Mouse (Mus musculus) layer of hippocampus, postnatal 10 days (tissue): ENCODE results near the gene Olfr392. TPM values are rescaled to one million over a fixed set of nuclear protein-coding genes. Genes with fewer than 3 reads are reported as not detected.

Experiments
- DNase-seq, 2 experiments: peaks; one replicate each; pipeline ENCODE4 v3.0.0; 2021; ENCODE audit warnings: low spot score in 2 of 2
- long read RNA-seq: library from polyadenylated mRNA; stranded (forward); transcript quantifications from one replicate; pipeline ENCODE4 v2.0.0, GENCODE M21; 2023
- total RNA-seq, 2 experiments: library from RNA; stranded (reverse); gene quantifications; 2 replicates each; pipeline ENCODE4 v1.2.3; 2021

Gene Olfr392
- total RNA-seq = not detected
- long read RNA-seq = 0 reads

- DNase-seq = no peak
These were observed at the start of gene Olfr392 for GRCm38 (mm10) chr11:73816949-73817348. Olfr392 (minus strand) TSS chr11:73817049.

GRCm38 (mm10) chr11:73851354-73851753 lies 34.5 kb upstream of the Olfr392 start, which contains the start of gene Olfr393:
Olfr393 (minus strand) TSS chr11:73851454.
- DNase-seq = no peak

GRCm38 (mm10) chr11:73802952-73803351 lies 13.9 kb downstream of the Olfr392 start, which contains the start of gene Olfr391-ps:
Olfr391-ps (minus strand) TSS chr11:73803052.
- DNase-seq = no peak

- DNase-seq = no peak
These were observed 34.2 kb downstream of the Olfr392 start, which contains the start of gene Olfr390 for GRCm38 (mm10) chr11:73782664-73783063. Olfr390 (plus strand) TSS chr11:73782964.

GRCm38 (mm10) chr11:73780613-73781012 lies 36.2 kb downstream of the Olfr392 start, which contains the start of gene Olfr389:
Olfr389 (minus strand) TSS chr11:73780713.
- no peak for DNase-seq

Other genes with a start within 250 kb of the Olfr392 start
- gene Olfr385, start 224.0 kb downstream of the Olfr392 start, total RNA-seq = not detected
- gene Olfr384, start 218.5 kb downstream of the Olfr392 start, total RNA-seq = not detected
- not detected for gene Zfp735, start 128.3 kb downstream of the Olfr392 start, total RNA-seq
- not detected for gene Olfr389, start 36.3 kb downstream of the Olfr392 start, total RNA-seq
- not detected for gene Olfr390, start 34.1 kb downstream of the Olfr392 start, total RNA-seq
- not detected for gene Olfr391-ps, start 14.0 kb downstream of the Olfr392 start, total RNA-seq
- gene Olfr393, start 34.4 kb upstream of the Olfr392 start, total RNA-seq = not detected
- gene Olfr394, start 73.7 kb upstream of the Olfr392 start, total RNA-seq = not detected
- gene Olfr395, start 92.2 kb upstream of the Olfr392 start, total RNA-seq = not detected
- not detected for gene Olfr23, start 119.6 kb upstream of the Olfr392 start, total RNA-seq
- not detected for gene Olfr397, start 143.8 kb upstream of the Olfr392 start, total RNA-seq
- gene Olfr398, start 173.4 kb upstream of the Olfr392 start, total RNA-seq = not detected
- not detected for gene Olfr139, start 239.5 kb upstream of the Olfr392 start, total RNA-seq
- gene Olfr399, start 239.6 kb upstream of the Olfr392 start, total RNA-seq = not detected